Mouse (Mus musculus): ENCODE data around the gene Tmem131. TPM values are rescaled to one million over a fixed set of nuclear protein-coding genes. Genes with fewer than 3 reads are reported as not detected.

Tmem131 gene
- polyA plus RNA-seq, 1 experiment from 2014 or later = 11.2 TPM

DNA sequence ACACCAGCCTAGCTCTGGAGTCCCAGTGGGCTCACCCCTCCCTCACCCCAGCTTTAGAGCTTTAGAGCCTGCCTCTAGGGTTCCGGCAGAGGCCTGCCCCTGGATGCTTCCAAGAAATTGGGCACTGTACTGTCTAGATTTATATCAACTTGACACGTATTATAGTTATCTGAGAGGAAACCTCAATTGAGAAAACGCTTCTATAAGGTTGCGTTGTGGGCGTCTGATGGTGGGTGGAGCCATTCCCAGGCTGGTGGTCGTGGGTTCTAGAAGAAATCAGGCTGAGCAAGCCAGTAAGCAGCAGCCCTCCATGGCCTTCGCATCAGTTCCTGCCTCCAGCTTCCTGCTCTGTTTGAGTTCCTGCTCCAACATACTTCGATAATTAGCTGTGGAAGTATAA is 182.4 kb downstream of the Tmem131 start:
- Histone ChIP-seq H3K36me3 (no peaks in the 10 kb centered on the region), H3K4me2 (no peak overlapping the region), H3K9me3 (replicated peaks) (no peaks in the 10 kb centered on the region), H3K4me1 (no peaks in the 10 kb centered on the region), H3K4me3 (replicated peaks) (no peak overlapping the region), H3K27ac (replicated peaks) (no peak overlapping the region), H3K9ac (replicated peaks) (no peak overlapping the region), H3K27me3 (replicated peaks) (no peaks in the 10 kb centered on the region)
- no peak for ATAC-seq (ENCODE audit: low FRiP score)
- whole genome bisulfite sequencing = 87% methylated on average over 8 of the region's 8 CpGs

DNA sequence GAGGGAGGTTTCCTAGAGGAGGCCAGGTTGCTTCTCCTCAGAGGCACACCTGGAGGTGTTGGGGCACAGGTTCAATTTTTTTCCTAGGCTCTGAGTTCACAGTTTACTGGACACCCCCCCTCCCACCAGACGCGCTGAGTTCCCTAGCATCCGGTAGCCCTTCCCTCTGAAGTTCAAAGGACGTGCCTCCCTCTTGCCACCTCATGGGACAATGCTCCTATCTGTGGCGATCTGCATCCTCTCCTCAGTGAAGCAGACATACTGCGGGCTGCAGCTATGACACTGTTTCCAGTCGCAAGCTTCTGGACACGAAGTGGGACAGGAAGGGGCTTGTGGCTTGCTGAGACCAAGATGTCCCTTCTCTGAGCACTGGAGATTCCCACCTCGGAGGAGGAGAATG is 183.1 kb downstream of the Tmem131 start:
- no peaks in the 10 kb centered on the region for H3K4me1 ChIP-seq
- no peak overlapping the region for H3K27ac ChIP-seq (replicated peaks)
- 79% methylated on average over 9 of the region's 9 CpGs for WGBS
- ATAC-seq (ENCODE audit: low FRiP score) = no peak
- H3K9me3 ChIP-seq (replicated peaks) = no peaks in the 10 kb centered on the region
- H3K36me3 ChIP-seq = no peaks in the 10 kb centered on the region
- H3K4me3 ChIP-seq (replicated peaks) = no peak overlapping the region
- no peaks in the 10 kb centered on the region for H3K27me3 ChIP-seq (replicated peaks)
- no peak overlapping the region for H3K9ac ChIP-seq (replicated peaks)
- H3K4me2 ChIP-seq = no peak overlapping the region

DNA sequence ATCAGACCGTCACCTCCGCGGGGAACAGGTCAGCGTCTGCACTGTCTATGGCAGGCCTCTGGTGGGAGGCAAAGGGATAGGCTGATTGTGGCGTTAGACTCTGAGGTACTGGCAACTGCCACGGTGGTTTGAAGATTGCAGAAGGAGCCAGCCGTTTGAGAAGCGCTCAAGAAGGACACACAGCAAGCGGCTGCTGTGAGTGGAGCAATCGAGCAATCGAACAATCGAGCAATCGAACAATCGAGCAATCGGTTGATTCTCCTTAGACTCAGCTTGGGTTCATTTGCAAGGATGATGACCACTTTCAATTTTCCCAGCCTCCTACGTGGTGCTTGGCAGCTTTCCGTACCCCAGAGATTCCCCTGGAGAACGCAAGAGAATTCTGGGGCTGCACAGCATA is 184.4 kb downstream of the Tmem131 start:
- Histone ChIP-seq H3K4me2 (no peak overlapping the region), H3K4me1 (no peaks in the 10 kb centered on the region), H3K9me3 (replicated peaks) (no peaks in the 10 kb centered on the region), H3K36me3 (no peaks in the 10 kb centered on the region), H3K27ac (replicated peaks) (no peak overlapping the region), H3K27me3 (replicated peaks) (no peaks in the 10 kb centered on the region), H3K9ac (replicated peaks) (no peak overlapping the region), H3K4me3 (replicated peaks) (no peak overlapping the region)
- ATAC-seq (ENCODE audit: low FRiP score) = no peak
- 88% methylated on average over 18 of the region's 18 CpGs for WGBS

DNA sequence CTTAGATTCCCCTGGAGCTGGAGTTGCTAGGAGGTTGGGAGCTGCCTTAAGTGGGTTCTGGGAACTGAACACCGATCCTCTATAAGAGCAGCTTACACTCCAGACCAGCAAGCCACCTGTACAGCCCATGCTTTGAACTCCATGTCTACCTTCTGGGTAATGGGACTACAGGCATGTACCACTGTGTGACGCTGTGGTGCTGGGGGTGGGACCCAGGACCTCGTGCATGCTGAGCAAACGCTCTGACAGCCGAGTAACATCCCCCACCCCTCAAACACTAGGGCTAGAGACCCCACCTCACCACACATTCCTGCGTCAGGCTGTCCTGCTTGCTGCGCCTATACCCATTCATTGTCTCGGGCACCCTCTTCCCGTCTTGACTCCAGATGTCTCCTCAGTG is 184.9 kb downstream of the Tmem131 start:
- Histone ChIP-seq H3K4me2 (no peak overlapping the region), H3K36me3 (no peaks in the 10 kb centered on the region), H3K9ac (replicated peaks) (no peak overlapping the region), H3K27ac (replicated peaks) (no peak overlapping the region), H3K4me3 (replicated peaks) (no peak overlapping the region), H3K4me1 (no peaks in the 10 kb centered on the region), H3K27me3 (replicated peaks) (no peaks in the 10 kb centered on the region), H3K9me3 (replicated peaks) (no peaks in the 10 kb centered on the region)
- no peak for ATAC-seq (ENCODE audit: low FRiP score)
- 89% methylated on average over 9 of the region's 9 CpGs for WGBS

DNA sequence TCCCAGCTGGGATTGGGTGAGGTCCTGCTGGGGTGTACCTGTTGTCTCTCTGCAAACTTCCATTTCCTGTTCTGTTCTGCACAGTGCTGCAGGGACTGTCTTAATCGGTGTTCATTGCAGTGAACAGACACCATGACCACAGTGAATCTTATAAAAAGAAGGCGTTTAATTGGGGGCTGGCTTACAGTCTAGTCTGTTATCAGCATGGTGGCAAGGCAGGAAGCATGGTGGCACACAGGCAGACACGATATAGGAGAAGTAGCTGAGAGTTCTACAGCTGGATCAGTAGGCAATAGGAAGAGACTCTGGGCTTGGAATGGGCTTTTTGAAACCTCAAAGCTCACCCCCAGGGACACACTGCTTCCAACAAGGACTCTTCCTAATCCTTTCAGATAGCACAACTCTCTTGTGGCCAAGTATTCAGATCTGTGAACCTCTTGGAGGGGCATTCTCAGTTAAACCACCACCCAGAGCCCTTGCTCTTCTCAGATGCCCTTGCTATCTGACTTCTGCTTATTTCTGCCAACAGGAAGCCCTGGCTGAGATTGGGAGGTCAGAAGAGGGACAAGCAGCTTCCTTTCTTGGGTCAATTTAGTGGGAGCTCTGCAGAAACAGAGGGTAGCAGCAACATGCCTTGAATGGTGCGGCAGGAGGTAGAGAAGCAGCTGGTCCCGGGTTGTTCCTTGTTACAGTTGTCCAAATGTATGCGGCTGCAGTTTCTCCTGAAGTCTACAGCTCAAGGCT is 189.4 kb downstream of the Tmem131 start:
- Histone ChIP-seq H3K4me3 (replicated peaks) (no peak overlapping the region), H3K4me2 (no peak overlapping the region), H3K9me3 (replicated peaks) (no peaks in the 10 kb centered on the region), H3K4me1 (no peaks in the 10 kb centered on the region), H3K27ac (replicated peaks) (no peak overlapping the region), H3K36me3 (no peaks in the 10 kb centered on the region), H3K9ac (replicated peaks) (no peak overlapping the region), H3K27me3 (replicated peaks) (no peaks in the 10 kb centered on the region)
- WGBS = 84% methylated on average over 6 of the region's 6 CpGs
- ATAC-seq (ENCODE audit: low FRiP score) = no peak

DNA sequence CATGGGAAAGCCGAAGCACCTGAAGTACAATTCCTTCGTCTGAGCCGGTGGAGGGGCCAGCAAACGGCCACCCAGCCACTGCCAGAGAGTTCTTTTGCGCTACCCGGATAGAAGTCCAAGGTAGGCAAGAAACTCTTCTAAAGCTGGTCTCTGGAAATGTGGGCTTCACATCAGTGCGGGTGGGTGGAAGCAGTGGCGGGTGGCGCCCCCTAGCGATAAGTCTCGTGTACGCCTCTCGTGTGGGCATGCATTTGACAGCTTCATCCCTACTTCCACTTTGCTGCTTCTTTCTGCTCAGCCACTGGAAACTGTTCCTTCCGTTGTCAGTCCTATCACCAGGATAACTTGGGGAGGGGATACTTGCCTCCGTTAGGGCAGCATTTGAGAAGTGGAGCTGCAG is 197.0 kb downstream of the Tmem131 start:
- ATAC-seq (ENCODE audit: low FRiP score) = no peak
- Histone ChIP-seq H3K9ac (replicated peaks) (no peak overlapping the region), H3K27ac (replicated peaks) (no peak overlapping the region), H3K4me1 (peaks cover 11% of the 10 kb centered on the region), H3K9me3 (replicated peaks) (no peaks in the 10 kb centered on the region), H3K4me2 (no peak overlapping the region), H3K36me3 (no peaks in the 10 kb centered on the region), H3K4me3 (replicated peaks) (no peak overlapping the region), H3K27me3 (replicated peaks) (no peaks in the 10 kb centered on the region; the same call in 1 of the 2 replicates)
- 46% methylated on average over 15 of the region's 15 CpGs for WGBS

DNA sequence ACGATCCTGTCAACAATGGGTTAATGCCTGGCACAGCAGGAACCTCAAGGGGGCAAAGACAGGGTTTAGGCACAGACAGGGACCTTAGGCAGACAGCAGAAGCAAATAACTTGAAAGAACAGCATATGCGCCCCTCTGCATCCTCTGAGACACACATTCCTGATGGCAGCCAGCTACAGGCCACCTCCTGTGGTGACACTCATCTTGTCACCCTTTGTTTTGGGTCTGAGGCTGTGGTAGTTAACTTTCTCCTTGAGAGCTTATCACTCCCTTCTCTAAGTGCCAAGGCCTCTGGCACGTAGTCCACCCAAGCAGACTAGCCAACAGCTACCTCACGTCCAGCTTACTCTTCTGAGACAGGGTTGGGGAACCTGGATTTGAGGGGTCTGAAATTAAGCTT is 197.8 kb downstream of the Tmem131 start:
- no peak overlapping the region for H3K4me2 ChIP-seq
- H3K27me3 ChIP-seq (replicated peaks) = no peaks in the 10 kb centered on the region; the same call in 1 of the 2 replicates
- peaks cover 11% of the 10 kb centered on the region for H3K4me1 ChIP-seq
- 38% methylated on average over 4 of the region's 4 CpGs for WGBS
- no peak for ATAC-seq (ENCODE audit: low FRiP score)
- H3K27ac ChIP-seq (replicated peaks) = no peak overlapping the region
- no peaks in the 10 kb centered on the region for H3K36me3 ChIP-seq
- H3K9me3 ChIP-seq (replicated peaks) = no peaks in the 10 kb centered on the region
- H3K4me3 ChIP-seq (replicated peaks) = no peak overlapping the region
- no peak overlapping the region for H3K9ac ChIP-seq (replicated peaks)

DNA sequence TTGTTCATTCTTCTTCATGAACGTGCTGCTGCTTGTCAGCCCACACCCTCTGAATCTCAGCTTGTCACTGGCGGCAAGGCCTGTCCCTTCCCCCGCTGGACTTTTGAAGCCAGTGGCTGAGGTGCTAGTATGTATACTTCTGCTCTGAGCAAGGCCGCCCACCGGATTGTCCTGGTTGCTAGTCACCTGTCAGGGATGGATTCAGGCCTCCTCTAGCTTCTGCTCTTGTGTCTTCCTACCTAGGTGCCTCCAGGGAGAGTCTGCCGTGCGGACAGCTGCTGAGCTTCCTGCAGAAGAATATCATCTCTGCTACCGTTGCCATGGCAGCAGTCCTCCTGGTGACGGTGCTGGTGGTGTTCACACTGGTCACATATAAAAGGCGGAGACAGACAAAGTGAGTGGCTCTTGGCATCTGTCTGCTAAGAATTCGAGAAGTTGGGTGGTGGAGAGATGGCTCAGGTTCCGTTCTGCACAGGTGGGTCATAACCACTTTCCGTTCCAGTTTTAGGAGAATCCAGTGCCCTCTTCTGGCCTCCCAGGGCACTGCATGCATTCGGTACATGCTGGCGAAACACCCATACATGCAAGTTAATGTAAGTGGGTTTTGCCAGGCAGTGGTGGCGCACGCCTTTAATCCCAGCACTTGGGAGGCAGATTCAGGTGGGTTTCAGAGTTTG is 199.1 kb downstream of the Tmem131 start:
- Histone ChIP-seq H3K9me3 (replicated peaks) (no peaks in the 10 kb centered on the region), H3K27ac (replicated peaks) (no peak overlapping the region), H3K4me2 (peak overlapping the region; percentile 55), H3K27me3 (replicated peaks) (no peaks in the 10 kb centered on the region; the same call in 1 of the 2 replicates), H3K4me3 (replicated peaks) (peak overlapping the region; percentile 31), H3K36me3 (no peaks in the 10 kb centered on the region), H3K4me1 (peaks cover 11% of the 10 kb centered on the region), H3K9ac (replicated peaks) (no peak overlapping the region)
- WGBS = 21% methylated on average over 17 of the region's 17 CpGs
- peak; percentile 83 for ATAC-seq (ENCODE audit: low FRiP score)

DNA sequence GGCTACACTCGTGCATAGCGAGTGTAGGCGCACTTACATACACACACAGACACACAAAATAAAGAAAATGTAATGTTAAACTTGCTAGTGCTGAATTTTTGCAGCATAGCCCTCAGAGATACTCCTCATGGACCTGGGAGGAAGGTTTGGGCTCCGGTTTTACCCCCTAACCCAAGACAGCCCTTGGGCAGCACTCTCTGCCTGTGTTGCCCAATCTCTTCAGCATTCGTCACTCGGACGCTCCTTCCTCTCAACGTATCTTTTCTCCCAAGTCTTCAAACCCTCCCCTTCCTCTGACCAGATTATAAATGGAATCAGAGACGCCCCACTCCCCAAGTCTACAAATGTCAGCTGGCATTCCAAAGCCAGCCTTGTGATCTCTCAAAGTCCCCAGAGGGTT is 200.4 kb downstream of the Tmem131 start:
- no peak overlapping the region for H3K4me3 ChIP-seq (replicated peaks)
- no peak for ATAC-seq (ENCODE audit: low FRiP score)
- H3K4me1 ChIP-seq = peaks cover 11% of the 10 kb centered on the region

More for the DNA sequence above, 200.4 kb downstream of the Tmem131 start:
- H3K9me3 ChIP-seq (replicated peaks) = no peaks in the 10 kb centered on the region
- WGBS = 83% methylated on average over 9 of the region's 9 CpGs
- H3K27ac ChIP-seq (replicated peaks) = no peak overlapping the region
- H3K27me3 ChIP-seq (replicated peaks) = no peaks in the 10 kb centered on the region; the same call in 1 of the 2 replicates
- no peaks in the 10 kb centered on the region for H3K36me3 ChIP-seq
- H3K4me2 ChIP-seq = no peak overlapping the region
- H3K9ac ChIP-seq (replicated peaks) = no peak overlapping the region

Other genes with a start within 250 kb of the Tmem131 start
- gene 4933424G06Rik, start 233.5 kb downstream of the Tmem131 start, polyA plus RNA-seq (2015; fragmentation: Nextera tagmentation; extraction: Ambion mirVana) = 0.32 and 0.74 TPM in 2 replicates
- 122 TPM in 2 replicates for gene Actr1b, start 229.2 kb downstream of the Tmem131 start, polyA plus RNA-seq (2015; fragmentation: Nextera tagmentation; extraction: Ambion mirVana)
- 1.2 and 5.1 TPM in 2 replicates for gene Zap70, start 181.9 kb downstream of the Tmem131 start, polyA plus RNA-seq (2015; fragmentation: Nextera tagmentation; extraction: Ambion mirVana)
- 0.38 and 0.59 TPM in 2 replicates for gene Vwa3b, start 82.9 kb upstream of the Tmem131 start, polyA plus RNA-seq (2015; fragmentation: Nextera tagmentation; extraction: Ambion mirVana)